Mouse (Mus musculus) thymus, adult 2 months (tissue): Measurements from ENCODE around the gene Secisbp2.

Experiments
- CTCF ChIP-seq: fragments of 200-500 bp; IDR thresholded peaks from 2 replicates; pipeline ENCODE4 v1.5.1; 2012; ENCODE audit warnings: mild to moderate bottlenecking, control low read depth, low read length, moderate library complexity, borderline replicate concordance; ENCODE audit not compliant: control insufficient read depth, poor library complexity, insufficient read depth; ENCODE audit errors: extremely low read depth
- POLR2A ChIP-seq: fragments of 200-500 bp; IDR thresholded peaks from 2 replicates; pipeline ENCODE4 v1.6.1; 2012; ENCODE audit warnings: mild to moderate bottlenecking, low read length, control low read depth, moderate library complexity; ENCODE audit not compliant: control insufficient read depth, poor library complexity, insufficient read depth; ENCODE audit errors: extremely low read depth

- no peak for TF ChIP-seq POLR2A
- peak; percentile 75; the same call in 1 of the 2 replicates for TF ChIP-seq CTCF
Measured at GRCm38 (mm10) chr13:51729887-51730361, 78.4 kb downstream of the Secisbp2 start.
